Mouse (Mus musculus): ENCODE measurements around the gene Mrps15. TPM values are rescaled to one million over a fixed set of nuclear protein-coding genes. Genes with fewer than 3 reads are reported as not detected.

Mrps15 gene
- polyA plus RNA-seq, 1 experiment from 2014 or later = 166 TPM

- no peaks in the 10 kb centered on the region for H3K36me3 ChIP-seq
- no peaks in the 10 kb centered on the region for H3K9me3 ChIP-seq
- 0 out of 2 replicates have a peak overlapping the region, but pooled peaks have one; percentile 30 for H3K9ac ChIP-seq
- H3K27me3 ChIP-seq (replicated peaks) = no peaks in the 10 kb centered on the region
- peak overlapping the region; percentile 91 for H3K27ac ChIP-seq
- H3K4me3 ChIP-seq (replicated peaks) = no peak overlapping the region
- peak overlapping the region; percentile 77 for H3K4me2 ChIP-seq (replicated peaks)
- no peak for ATAC-seq
- peaks cover 30% of the 10 kb centered on the region for H3K4me1 ChIP-seq (replicated peaks)
- 50% methylated on average over 7 of the region's 7 CpGs for WGBS
These were observed 55.5 kb downstream of the Mrps15 start for GRCm38 (mm10) chr4:126102061-126102841.

- H3K36me3 ChIP-seq = no peaks in the 10 kb centered on the region
- peak overlapping the region; percentile 81 for H3K4me3 ChIP-seq (replicated peaks)
- WGBS = under 1% methylated on average over 15 of the region's 15 CpGs
- H3K27me3 ChIP-seq (replicated peaks) = no peaks in the 10 kb centered on the region
- H3K4me2 ChIP-seq (replicated peaks) = peak overlapping the region; percentile 77
- peak overlapping the region; percentile 30; the same call in 1 of the 2 replicates for H3K9ac ChIP-seq
- no peaks in the 10 kb centered on the region for H3K9me3 ChIP-seq
- peak; percentile 90 for ATAC-seq
- peaks cover 33% of the 10 kb centered on the region for H3K4me1 ChIP-seq (replicated peaks)
- H3K27ac ChIP-seq = peak overlapping the region; percentile 91
These were observed 56.4 kb downstream of the Mrps15 start for GRCm38 (mm10) chr4:126103057-126103581.

- ATAC-seq = peak; percentile 97
- Histone ChIP-seq H3K27me3 (replicated peaks) (no peaks in the 10 kb centered on the region), H3K36me3 (no peaks in the 10 kb centered on the region), H3K4me1 (replicated peaks) (peaks cover 38% of the 10 kb centered on the region), H3K27ac (peak within 1 kb of the TSS; percentile 91), H3K4me3 (replicated peaks) (peak within 1 kb of the TSS; percentile 81), H3K4me2 (replicated peaks) (peak within 1 kb of the TSS; percentile 88), H3K9me3 (no peaks in the 10 kb centered on the region), H3K9ac (peak within 1 kb of the TSS; percentile 76)
- 1% methylated on average over 33 of the region's 34 CpGs for WGBS
These were observed 56.9 kb downstream of the Mrps15 start, which contains the start of gene Stk40 for GRCm38 (mm10) chr4:126103590-126104068. Gene Stk40 (plus strand): TSS chr4:126103957.

GRCm38 (mm10) chr4:126104261-126105075 is 57.7 kb downstream of the Mrps15 start:
- no peaks in the 10 kb centered on the region for H3K9me3 ChIP-seq
- H3K4me1 ChIP-seq (replicated peaks) = peaks cover 40% of the 10 kb centered on the region
- peak overlapping the region; percentile 81 for H3K4me3 ChIP-seq (replicated peaks)
- ATAC-seq = peak; percentile 28
- peak overlapping the region; percentile 70 for H3K27ac ChIP-seq
- H3K27me3 ChIP-seq (replicated peaks) = no peaks in the 10 kb centered on the region
- no peaks in the 10 kb centered on the region for H3K36me3 ChIP-seq
- 2% methylated on average over 33 of the region's 34 CpGs for WGBS
- peak overlapping the region; percentile 76 for H3K9ac ChIP-seq
- H3K4me2 ChIP-seq (replicated peaks) = peak overlapping the region; percentile 88

Other genes with a start within 250 kb of the Mrps15 start
- gene Csf3r, start 22.4 kb upstream of the Mrps15 start, polyA plus RNA-seq (2015; fragmentation: Nextera tagmentation; extraction: Ambion mirVana) = 0.85 and 1.1 TPM in 2 replicates
- gene Oscp1, start 11.6 kb downstream of the Mrps15 start, polyA plus RNA-seq (2015; fragmentation: Nextera tagmentation; extraction: Ambion mirVana) = 8.9 and 11.0 TPM in 2 replicates
- gene Lsm10, start 49.7 kb downstream of the Mrps15 start, polyA plus RNA-seq (2015; fragmentation: Nextera tagmentation; extraction: Ambion mirVana) = 55.3 TPM in 2 replicates
- gene Stk40, start 57.0 kb downstream of the Mrps15 start, polyA plus RNA-seq (2015; fragmentation: Nextera tagmentation; extraction: Ambion mirVana) = 29.5 and 32.1 TPM in 2 replicates
- gene Eva1b, start 100.8 kb downstream of the Mrps15 start, polyA plus RNA-seq (2015; fragmentation: Nextera tagmentation; extraction: Ambion mirVana) = 41.8 and 44.6 TPM in 2 replicates
- 12.8 and 12.9 TPM in 2 replicates for gene Sh3d21, start 116.6 kb downstream of the Mrps15 start, polyA plus RNA-seq (2015; fragmentation: Nextera tagmentation; extraction: Ambion mirVana)
- gene Thrap3, start 155.8 kb downstream of the Mrps15 start, polyA plus RNA-seq (2015; fragmentation: Nextera tagmentation; extraction: Ambion mirVana) = 172 and 202 TPM in 2 replicates
- gene Map7d1, start 209.4 kb downstream of the Mrps15 start, polyA plus RNA-seq (2015; fragmentation: Nextera tagmentation; extraction: Ambion mirVana) = 26.7 and 27.6 TPM in 2 replicates
- 94.2 and 99.7 TPM in 2 replicates for gene Trappc3, start 215.4 kb downstream of the Mrps15 start, polyA plus RNA-seq (2015; fragmentation: Nextera tagmentation; extraction: Ambion mirVana)
- 7.1 and 8.2 TPM in 2 replicates for gene Col8a2, start 239.9 kb downstream of the Mrps15 start, polyA plus RNA-seq (2015; fragmentation: Nextera tagmentation; extraction: Ambion mirVana)

All from intestine, embryonic 15.5 days (tissue).